Mouse (Mus musculus): ENCODE data around the gene Nphp3.

DNA sequence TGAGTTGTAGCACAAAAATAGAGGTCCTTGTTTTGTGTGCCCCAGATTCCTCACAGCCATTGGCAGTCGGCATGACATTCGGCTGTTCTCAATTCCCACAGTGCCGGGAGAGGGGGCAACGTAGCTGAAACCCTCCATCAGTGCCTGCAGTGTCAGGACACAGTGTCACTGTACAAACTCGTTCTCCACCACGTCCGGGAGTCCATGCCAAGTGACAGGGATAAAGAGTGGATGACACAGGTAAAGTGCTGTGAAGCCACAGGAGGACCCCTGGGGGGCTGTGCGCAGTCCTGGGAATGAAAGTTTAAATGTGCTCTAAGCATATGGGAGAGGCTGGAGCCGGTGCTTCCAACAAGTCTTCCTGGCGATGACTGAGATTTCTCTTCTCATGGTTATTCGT lies 27.5 kb downstream of the Nphp3 start:
- TF ChIP-seq TAL1 (IDR thresholded peaks at IDR 0.05; ENCODE audit: low read length) (no peak), GATA1 (IDR thresholded peaks at IDR 0.05; ENCODE audit: low read length) (no peak)

Data from erythroblast, embryonic 14.5 days (primary cell).